Mouse (Mus musculus): ENCODE results near the gene Meis1. TPM values are rescaled to one million over a fixed set of nuclear protein-coding genes. Genes with fewer than 3 reads are reported as not detected.

Meis1 gene
- polyA plus RNA-seq, 2 experiments from 2014 or later, result 0.66 TPM; not detected in 1

DNA sequence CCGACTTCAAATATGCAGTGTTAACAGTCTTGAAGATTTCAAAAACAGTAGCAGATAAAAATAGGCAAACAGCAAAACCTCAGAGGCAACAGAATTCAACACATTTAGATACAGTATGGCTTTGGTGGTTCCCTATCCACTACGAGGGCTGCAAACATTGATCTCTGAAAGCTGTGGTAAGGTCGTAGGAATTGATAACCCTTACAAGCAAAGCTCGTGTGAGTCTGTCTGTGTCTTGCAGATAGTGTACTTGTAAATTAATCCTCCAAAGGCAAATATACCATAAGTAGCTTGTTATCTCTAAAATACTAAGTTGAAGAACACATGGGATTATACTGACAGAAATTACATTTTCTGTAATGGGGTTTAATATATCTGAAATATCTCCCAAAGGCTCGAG is 114.5 kb downstream of the Meis1 start:
- ATAC-seq, result no peak

DNA sequence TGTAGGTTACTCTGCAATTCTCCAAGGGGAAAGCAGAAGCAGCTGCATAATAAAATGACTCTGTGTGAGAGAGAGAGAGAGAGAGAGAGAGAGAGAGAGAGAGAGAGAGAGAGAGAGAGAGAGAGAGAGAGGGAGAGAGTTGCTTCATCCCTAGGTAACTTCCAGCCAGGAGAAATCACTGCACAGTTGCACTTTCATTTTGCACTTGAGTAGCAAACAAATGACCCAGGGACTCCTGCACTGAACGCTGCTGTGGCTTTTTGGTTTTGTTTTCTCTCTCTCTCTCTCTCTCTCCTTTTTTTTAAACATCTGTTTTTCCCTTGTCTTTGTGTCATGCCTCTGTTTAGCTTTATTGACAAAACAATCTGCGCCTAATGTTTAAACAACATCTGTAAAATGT is 118.3 kb downstream of the Meis1 start:
- ATAC-seq, result no peak

DNA sequence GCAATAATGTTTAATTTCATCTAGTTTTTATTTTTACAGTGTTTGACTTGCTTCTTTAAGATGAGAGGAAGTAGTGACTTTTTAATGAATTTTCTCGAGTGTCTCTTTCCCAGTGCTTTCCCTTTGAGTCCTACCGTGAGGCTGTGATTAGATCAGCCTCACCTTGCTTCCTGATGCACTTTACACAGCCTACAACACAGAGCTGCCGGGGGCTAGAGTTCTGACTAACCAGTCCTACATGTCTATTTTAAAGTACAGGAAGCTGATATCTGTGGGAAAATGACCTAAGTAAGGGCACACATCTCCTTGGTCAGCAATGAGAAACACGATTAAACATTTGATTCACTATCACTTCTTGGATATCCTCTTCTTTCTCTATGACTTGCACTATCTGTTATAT is 119.9 kb downstream of the Meis1 start:
- no peak for ATAC-seq

- ATAC-seq, result no peak
Measured at GRCm38 (mm10) chr11:18897921-18898646, 120.7 kb downstream of the Meis1 start.

DNA sequence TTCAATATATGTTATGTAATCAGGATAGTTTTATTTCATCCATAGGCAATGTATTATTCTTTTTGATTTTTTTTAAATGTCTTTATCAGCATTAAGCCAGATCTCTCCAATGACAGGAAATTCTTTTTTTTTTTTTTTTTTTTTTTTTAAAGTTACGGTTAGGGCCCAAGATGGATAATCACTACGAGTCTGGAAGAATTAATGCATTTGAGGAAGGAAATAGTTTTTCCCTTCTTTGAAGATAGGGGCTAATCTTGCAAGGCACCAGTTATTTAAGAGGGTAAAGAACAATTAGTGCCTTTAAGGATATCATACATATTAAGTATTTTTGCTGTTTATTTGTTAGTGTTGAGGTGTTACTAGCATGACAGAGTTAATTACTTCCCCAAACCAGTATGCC is 121.5 kb downstream of the Meis1 start:
- no peak for ATAC-seq

- ATAC-seq, result no peak
Measured at GRCm38 (mm10) chr11:18892470-18892869, 126.3 kb downstream of the Meis1 start.

GRCm38 (mm10) chr11:18889139-18889538 is 129.6 kb downstream of the Meis1 start:
- ATAC-seq, result no peak

DNA sequence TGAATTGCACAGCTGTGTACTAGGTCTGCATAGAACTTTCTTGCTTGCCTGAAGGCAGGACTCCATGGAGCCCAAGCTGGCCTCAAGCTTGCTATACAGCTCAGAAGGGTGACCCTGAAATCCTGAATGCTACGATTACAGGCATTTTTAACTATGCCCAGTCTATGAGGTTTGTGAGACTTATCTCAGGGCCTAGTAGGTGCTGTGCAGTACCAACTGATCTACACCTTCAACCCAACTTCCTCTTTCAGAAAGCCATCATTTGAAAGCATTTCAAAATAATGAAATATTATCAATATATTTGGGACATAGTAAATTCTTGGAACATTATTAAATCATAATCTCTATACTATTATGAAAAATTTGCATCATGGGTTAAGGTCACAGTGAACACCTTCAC is 130.1 kb downstream of the Meis1 start:
- no peak for ATAC-seq

DNA sequence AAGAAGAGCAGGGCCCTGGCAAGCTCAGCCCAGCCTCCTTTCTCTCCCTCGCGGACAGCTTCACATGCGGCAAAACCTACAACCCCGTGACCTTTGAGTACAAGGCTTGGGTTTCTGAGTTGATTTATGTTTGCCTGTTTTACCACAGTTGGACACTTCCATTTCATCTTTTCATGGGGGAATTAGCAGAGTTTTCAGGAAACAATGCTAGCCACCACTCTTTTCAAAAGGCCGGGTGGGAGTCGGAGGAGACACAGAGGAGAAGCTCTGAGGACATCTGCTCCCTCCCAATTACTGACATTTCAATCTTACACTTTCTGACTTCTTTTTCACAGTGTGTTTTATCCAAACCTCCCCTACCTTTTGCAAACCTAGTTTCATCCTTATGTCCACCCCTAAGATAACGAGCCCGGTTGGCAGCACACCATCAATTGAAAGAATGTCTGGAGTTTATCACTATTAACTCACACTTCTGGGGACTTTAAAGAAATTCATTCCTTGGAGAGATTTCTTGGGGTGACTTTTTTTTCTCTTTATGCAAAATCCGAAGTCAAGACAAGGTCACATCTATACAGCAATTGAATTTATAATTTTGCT is 133.0 kb downstream of the Meis1 start:
- no peak for ATAC-seq

- no peak for ATAC-seq
Measured at GRCm38 (mm10) chr11:18885036-18885728, 133.6 kb downstream of the Meis1 start.

DNA sequence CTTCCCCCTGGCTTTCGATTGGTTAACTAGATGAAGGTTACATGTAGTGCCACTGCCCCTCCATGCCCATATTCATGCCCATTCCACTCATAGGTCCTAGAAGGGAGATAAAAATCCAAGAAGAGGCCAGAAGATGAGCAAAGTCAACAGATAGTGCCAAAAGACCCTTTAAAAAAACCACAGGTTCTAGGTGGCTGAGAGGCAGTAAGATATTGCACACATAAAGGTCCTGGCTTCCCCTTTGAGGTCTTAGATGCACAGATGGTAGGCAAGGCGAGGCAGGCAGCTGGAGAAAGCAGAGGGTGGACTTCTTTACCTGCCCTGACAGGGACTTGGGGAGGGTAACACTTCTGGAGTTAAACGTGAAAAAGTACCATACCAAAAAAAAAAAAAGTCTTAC is 134.8 kb downstream of the Meis1 start:
- no peak for ATAC-seq

GRCm38 (mm10) chr11:18883507-18883881 is 135.3 kb downstream of the Meis1 start:
- no peak for ATAC-seq

DNA sequence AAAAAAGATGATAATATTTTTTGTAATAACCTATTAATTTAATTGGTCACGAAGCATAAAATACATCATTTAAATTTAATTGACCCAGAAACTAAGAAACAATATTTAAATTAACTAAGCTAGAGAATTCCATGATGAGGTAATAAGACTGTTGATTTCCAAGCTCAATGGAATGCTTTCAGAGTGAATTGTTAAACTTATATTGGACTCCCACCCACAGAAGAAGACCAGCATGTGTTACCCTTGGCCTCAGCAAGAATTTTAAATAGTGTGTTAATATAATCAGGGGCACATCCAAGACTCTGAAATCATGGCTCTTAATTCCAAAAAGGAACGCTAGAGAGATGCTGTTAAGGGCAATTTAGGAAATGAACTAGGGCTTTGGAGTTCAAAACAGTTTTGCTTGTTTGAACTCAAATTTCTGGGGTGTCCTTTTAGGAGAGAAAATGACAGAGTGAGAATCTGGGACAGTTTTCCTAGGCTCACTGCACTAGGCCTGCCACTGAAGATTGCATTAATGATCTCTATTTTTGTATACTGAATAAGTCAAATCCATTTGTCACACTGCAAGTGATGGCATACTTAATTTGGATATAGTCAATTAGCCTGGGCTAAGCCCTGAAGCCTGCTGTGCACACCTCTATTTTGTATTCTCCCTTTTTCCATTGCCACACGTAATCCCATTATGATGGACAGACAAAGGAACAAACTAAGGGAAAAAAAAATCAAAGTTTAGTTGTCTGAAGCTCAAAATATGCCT is 135.9 kb downstream of the Meis1 start:
- no peak for ATAC-seq

DNA sequence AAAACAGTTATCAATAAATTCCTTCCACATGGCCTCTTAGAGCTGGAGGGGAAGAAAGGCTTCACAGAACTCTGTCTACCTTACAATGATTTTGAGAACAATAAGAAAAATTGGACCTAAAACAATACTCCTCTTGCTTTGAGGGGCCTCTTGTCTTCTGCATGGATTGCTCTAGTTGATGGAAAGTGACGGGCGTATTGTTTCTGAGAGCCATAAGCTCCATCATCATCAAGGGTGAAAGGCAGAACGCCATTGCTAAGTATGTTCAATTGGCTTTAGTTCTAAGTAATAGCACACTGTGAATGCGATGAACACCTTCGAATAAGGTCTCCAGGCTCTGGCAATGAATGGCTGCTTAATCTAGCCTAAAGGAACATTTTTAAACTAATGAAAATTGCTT is 136.5 kb downstream of the Meis1 start:
- ATAC-seq, result no peak

DNA sequence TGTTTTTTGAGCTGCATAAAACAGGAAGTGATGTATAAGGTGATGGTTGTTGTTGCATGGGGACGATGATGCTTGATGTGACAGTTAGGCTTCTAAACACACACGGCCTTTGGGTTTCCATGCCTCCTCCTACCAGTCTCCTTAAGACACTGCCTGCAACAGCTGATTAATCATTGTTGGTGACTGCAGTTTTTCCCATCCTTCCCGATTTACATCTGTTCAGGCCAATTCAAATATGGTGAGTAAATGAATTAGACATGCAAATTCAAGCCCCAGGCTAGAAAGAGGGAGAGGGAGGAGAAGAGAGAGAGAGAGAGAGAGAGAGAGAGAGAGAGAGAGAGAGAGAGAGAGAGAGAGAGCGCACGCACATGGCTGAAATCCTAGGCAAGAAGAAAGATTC is 138.0 kb downstream of the Meis1 start:
- no peak for ATAC-seq

DNA sequence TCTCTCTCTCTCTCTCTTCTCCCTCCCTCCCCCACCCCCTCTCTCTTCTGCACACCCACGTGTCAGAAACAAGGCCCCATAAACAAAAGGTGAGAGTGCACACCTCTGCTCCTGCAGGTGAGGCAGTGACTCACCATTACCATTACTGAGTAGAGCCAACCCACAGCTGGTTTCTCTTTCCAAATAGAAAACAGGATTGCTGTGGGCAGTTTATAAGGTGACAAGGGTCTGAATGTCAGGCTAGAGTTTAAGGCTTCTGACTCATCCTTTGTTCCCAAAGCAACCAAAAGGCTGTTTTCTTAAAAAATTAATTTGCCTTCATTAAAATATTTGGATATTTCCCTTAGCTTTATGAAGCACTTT is 139.3 kb downstream of the Meis1 start:
- ATAC-seq, result no peak

DNA sequence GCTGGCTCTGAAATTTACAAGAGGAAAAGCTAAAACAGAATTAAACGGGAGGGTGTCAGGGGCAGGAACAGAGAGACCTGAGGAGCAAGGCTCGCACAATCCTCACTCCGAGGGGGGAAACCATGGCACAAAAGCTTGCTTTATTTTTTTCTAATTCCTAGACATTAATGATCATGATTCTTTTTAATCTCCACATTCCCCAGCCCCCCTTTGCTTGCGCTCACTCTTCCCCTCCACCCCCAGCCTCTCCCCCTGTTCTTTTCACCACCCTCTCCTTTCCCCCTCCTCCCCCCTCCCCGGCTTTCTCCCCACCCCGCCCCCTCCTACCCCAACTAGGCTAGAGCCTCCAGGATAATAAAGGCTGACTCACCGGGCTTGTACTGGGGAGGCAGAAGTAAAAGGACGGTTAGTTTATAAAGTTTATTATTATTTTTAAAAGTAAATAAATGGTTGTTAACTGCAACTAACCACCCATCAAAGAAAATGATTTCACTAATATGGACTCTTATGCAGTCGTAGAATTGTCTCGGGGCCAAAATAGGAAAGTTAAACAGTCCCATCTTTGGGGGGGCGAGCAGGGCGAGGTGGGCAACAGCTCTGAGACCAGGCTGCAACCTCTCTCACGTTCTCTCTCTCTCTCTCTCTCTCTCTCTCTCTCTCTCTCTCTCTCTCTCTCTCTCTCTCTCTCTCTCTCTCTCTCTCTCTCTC is 139.9 kb downstream of the Meis1 start:
- ATAC-seq, result no peak

DNA sequence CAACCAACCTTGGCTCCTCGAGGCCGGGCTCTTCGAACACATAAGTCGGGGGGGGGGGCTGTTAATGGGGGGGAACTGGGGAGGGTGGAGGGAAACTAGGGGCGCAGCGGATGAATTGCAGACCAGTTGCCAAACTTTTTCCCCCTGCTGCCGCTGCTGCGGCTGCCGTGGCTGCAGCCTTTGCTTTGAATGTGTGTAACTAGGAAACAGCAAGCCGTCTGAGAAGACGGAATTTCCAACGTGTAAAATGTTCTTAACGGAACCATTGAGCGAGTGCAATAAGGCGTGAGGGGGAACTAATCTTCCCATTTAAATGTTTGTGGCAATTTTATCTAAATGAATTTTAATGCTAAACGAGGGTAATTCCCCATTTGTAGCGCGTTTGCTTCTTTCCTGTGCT is 140.8 kb downstream of the Meis1 start:
- ATAC-seq, result no peak

DNA sequence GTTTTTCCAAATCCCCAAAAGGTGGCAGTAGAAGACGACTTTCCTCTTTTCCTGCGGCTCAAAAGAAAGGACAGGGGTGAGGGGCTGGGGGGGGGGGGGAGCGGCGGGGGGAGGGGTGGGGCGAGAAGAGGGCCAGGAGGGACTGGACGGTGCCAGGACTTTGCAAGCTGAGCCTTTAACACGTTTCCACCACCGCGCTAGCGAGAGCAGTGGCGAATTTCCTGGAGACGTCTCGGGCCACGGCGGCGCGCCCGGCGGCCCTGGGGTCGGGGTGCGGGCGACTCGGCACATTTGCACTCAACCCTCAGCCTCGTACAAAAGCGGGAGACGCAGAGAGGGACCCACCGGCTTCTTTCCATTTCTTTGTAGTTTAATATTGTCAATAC is 141.2 kb downstream of the Meis1 start:
- ATAC-seq, result no peak

- no peak for ATAC-seq
Measured at GRCm38 (mm10) chr11:18876886-18877625, 141.7 kb downstream of the Meis1 start.

DNA sequence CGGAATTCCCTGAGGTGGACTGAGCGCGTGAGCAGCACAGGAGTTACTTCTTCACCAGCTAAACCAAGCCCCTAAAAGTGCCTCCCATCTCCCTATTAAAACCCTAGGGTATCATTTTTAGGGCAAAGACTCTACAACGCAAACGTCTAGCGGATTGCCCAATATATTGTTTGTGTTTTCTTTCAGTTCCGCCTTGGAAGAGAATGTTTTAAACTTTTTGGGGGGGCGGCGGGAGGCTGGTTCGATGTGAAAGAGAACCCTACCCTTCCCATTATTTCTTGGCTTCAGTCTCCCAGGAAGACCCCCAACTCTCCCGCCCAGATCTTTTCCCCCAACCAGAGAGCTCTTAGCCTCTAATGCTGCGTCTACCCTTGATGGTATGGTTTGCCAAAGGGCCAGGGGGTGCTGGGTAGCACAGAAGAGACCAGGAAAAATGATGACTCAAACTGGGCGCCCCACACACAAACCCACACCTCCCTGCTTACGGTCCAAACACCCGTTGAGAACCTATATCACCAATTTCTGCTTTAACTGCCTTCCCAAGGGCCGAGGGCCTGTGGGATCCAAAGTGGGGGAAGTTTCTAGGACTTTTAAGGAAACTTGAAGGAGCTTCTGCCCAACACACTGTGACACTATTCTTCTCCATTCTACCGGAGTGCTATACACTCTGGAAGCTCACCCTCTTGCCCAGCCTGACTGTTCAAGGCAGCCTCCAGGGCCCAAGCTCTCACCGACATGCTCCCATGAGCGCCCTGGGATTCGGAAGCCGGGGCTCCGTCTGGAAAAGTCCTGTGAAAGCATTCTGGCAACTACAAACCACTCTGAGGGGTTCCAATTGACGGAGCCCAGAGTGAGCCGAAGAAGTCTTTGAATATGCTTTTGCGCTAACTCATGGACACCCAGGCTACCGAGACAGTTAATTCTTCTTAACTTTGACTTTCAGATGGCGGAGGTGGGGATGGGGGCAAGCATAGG is 142.6 kb downstream of the Meis1 start:
- no peak for ATAC-seq
